Mouse (Mus musculus) heart, adult 2 months (tissue): Measurements from ENCODE around the gene Ap1m1. TPM values are rescaled to one million over a fixed set of nuclear protein-coding genes. Genes with fewer than 3 reads are reported as not detected.
A peak's percentile ranks its signal among the peaks of the same experiment; 100 is the strongest.

Source experiments
- DNase-seq, 2 experiments: peaks; one replicate each; pipeline ENCODE4 v3.0.0; 2021
- H3K27ac ChIP-seq: fragments of 200-600 bp; 2 replicates; pipeline ENCODE4 v1.8.1; 2022
- H3K27me3 ChIP-seq: fragments of 200-500 bp; 2 replicates; pipeline ENCODE4 v1.6.1; 2012; ENCODE audit warnings: mild to moderate bottlenecking, low read length, inconsistent platforms, mixed read lengths; ENCODE audit not compliant: control insufficient read depth, insufficient read depth
- H3K36me3 ChIP-seq: fragments of 200-500 bp; 2 replicates; pipeline ENCODE4 v1.6.1; 2012; ENCODE audit warnings: low read length, inconsistent platforms; ENCODE audit not compliant: control insufficient read depth, insufficient read depth
- H3K4me1 ChIP-seq: fragments of 200-500 bp; 2 replicates; pipeline ENCODE4 v1.6.1; 2011; ENCODE audit warnings: low read length; ENCODE audit not compliant: control insufficient read depth, insufficient read depth
- H3K4me3 ChIP-seq: fragments of 200-600 bp; 2 replicates; pipeline ENCODE4 v1.8.1; 2022
- H3K79me2 ChIP-seq: fragments of 200-500 bp; replicated peaks from 2 replicates; pipeline ENCODE4 v1.6.1; 2012; ENCODE audit warnings: mild to moderate bottlenecking, inconsistent platforms, low read length, moderate library complexity, mixed read lengths; ENCODE audit not compliant: control insufficient read depth, insufficient read depth
- H3K9ac ChIP-seq: fragments of 200-500 bp; 2 replicates; pipeline ENCODE4 v1.6.1; 2012; ENCODE audit warnings: low read depth, mild to moderate bottlenecking, control low read depth, inconsistent platforms, low read length, mixed read lengths
- CTCF ChIP-seq: fragments of 200-600 bp; IDR thresholded peaks from 2 replicates; pipeline ENCODE4 v1.8.1; 2022; ENCODE audit warnings: antibody characterized with exemption, mild to moderate bottlenecking, moderate library complexity
- EP300 ChIP-seq: fragments of 200-500 bp; IDR thresholded peaks from 2 replicates; pipeline ENCODE4 v1.6.1; 2011; ENCODE audit warnings: low read depth, low read length, control low read depth; ENCODE audit not compliant: insufficient read depth
- POLR2A ChIP-seq: fragments of 200-500 bp; IDR thresholded peaks from 2 replicates; pipeline ENCODE4 v1.6.1; 2011; ENCODE audit warnings: mild to moderate bottlenecking, low read depth, low read length, control low read depth; ENCODE audit not compliant: insufficient read depth
- WGBS: fragments of 180-500 bp; shearing (Covaris S2); methylation state at CpG from one replicate; pipeline ENCODE4 v1.1.7; 2018; 5-methylcytosine and 5-hydroxymethylcytosine counted together
- intact Hi-C: fragments of 180-260 bp; cut with DNase I; formaldehyde crosslinking; loops from one replicate; pipeline ENCODE4 v1.15.1; 2025
- polyA plus RNA-seq: library from polyadenylated mRNA; depleted of rRNA; stranded (reverse); fragments of >200 nt; gene quantifications from 2 replicates; pipeline ENCODE4 v1.2.3, GENCODE M21; 2012; rRNA removed
- total RNA-seq, 2 experiments: library from RNA; stranded (reverse); gene quantifications; 2 replicates each; pipeline ENCODE4 v1.2.3; 2021

Ap1m1 gene
- total and polyA plus RNA-seq, 3 experiments = 44.6 to 74.3 (median 48.8) TPM

DNA sequence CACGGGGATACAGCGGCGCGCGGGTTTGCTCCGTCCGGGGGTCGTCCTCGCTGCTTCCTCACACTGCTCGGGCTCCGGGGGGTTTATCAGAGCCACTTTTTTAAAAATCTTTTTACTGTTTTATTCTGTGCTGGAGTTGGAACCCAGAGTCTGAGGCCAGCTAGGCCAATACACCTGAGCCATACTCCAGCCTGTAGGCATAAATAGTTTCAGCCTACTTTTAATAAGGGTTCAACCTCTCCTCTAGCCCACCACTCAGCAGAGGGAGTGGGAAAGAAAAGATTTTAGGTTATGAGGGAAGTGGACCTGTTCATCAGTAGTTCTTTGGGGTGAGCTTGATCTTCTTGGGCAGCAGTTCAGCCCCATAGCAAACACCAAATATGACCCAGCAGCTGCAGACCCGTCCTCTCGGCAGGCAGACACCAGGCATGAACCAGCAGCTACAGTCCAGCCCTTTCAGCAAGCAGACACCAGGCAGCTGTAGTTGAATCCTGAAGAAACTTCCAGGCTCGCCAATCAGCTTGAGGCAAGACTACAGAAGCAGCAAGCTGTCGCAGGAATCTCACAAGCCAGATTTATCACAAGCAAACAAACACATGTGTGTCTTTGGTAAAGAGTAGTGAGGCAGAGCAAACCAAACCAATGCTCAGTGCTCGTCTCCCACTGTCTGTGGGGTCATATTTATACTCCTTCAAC lies 65.5 kb downstream of the Ap1m1 start, which contains the start of gene Gm10282:
Gene Gm10282, minus strand, starts transcription at position 51 of the 696 bp plus-strand sequence.
- no peaks in the 10 kb centered on the region for H3K36me3 ChIP-seq
- no peak within 1 kb of the TSS for H3K4me3 ChIP-seq
- H3K79me2 ChIP-seq = no peaks in the 10 kb centered on the region
- no peak within 1 kb of the TSS for H3K9ac ChIP-seq
- peaks cover 11% of the 10 kb centered on the region for H3K4me1 ChIP-seq
- intact Hi-C loops = no loop called here
- H3K27ac ChIP-seq = peak within 1 kb of the TSS; percentile 52
- 86% methylated on average over 16 of the region's 16 CpGs for WGBS
- TF ChIP-seq CTCF = no peak
- no peak for TF ChIP-seq EP300
- no peak for TF ChIP-seq POLR2A
- peak in 1 of 2 experiments; percentile 22 for DNase-seq
- no peaks in the 10 kb centered on the region for H3K27me3 ChIP-seq

GRCm38 (mm10) chr8:72306913-72307312 lies 67.1 kb downstream of the Ap1m1 start:
- H3K27ac ChIP-seq = no peak overlapping the region
- peak in 1 of 2 experiments; percentile 16 for DNase-seq
- intact Hi-C loops = no loop called here
- H3K36me3 ChIP-seq = no peaks in the 10 kb centered on the region
- TF ChIP-seq CTCF = no peak
- no peak for TF ChIP-seq POLR2A
- no peak for TF ChIP-seq EP300
- WGBS = 88% methylated on average over 5 of the region's 5 CpGs
- no peaks in the 10 kb centered on the region for H3K27me3 ChIP-seq
- H3K9ac ChIP-seq = no peak overlapping the region
- no peak overlapping the region for H3K4me3 ChIP-seq
- peaks cover 11% of the 10 kb centered on the region for H3K4me1 ChIP-seq
- no peaks in the 10 kb centered on the region for H3K79me2 ChIP-seq

Other genes starting within 250 kb of the Ap1m1 start
- gene Cyp4f18, start 230.4 kb upstream of the Ap1m1 start, total RNA-seq = 1 to 10 TPM; 1.2 to 1.4 TPM
- gene Cyp4f18, start 230.4 kb upstream of the Ap1m1 start, polyA plus RNA-seq = 1.7 and 5.2 TPM in 2 replicates
- gene Olfr372, start 198.8 kb upstream of the Ap1m1 start, total RNA-seq = not detected
- gene Olfr372, start 198.8 kb upstream of the Ap1m1 start, polyA plus RNA-seq = not detected in 2 replicates
- gene Olfr373, start 156.8 kb upstream of the Ap1m1 start, total RNA-seq = not detected
- not detected in 2 replicates for gene Olfr373, start 156.8 kb upstream of the Ap1m1 start, polyA plus RNA-seq
- gene Olfr374, start 133.0 kb upstream of the Ap1m1 start, total RNA-seq = not detected
- not detected in 2 replicates for gene Olfr374, start 133.0 kb upstream of the Ap1m1 start, polyA plus RNA-seq
- 100 to 1,000 TPM in 1 of 2 experiments, 10 to 100 TPM in 1; 81.4 to 106 TPM for gene Tpm4, start 105.0 kb upstream of the Ap1m1 start, total RNA-seq
- 49.9 and 73.3 TPM in 2 replicates for gene Tpm4, start 105.0 kb upstream of the Ap1m1 start, polyA plus RNA-seq
- 10 to 100 TPM; 23.6 to 24.2 TPM for gene Rab8a, start 78.8 kb upstream of the Ap1m1 start, total RNA-seq
- 40.9 and 52.2 TPM in 2 replicates for gene Rab8a, start 78.8 kb upstream of the Ap1m1 start, polyA plus RNA-seq
- gene Hsh2d, start 50.4 kb upstream of the Ap1m1 start, total RNA-seq = not detected
- gene Hsh2d, start 50.4 kb upstream of the Ap1m1 start, polyA plus RNA-seq = 0.18 and 0.55 TPM in 2 replicates
- gene Cib3, start 27.2 kb upstream of the Ap1m1 start, total RNA-seq = 1 to 10 TPM in 1 of 2 experiments, under 1 TPM in 1; 0.66 to 1.5 TPM
- 1.1 TPM in 2 replicates for gene Cib3, start 27.2 kb upstream of the Ap1m1 start, polyA plus RNA-seq
- gene Gm11034, start 26.4 kb upstream of the Ap1m1 start, total RNA-seq = not detected
- not detected in 2 replicates for gene Gm11034, start 26.4 kb upstream of the Ap1m1 start, polyA plus RNA-seq
- 10 to 100 TPM; 21.4 to 23.2 TPM for gene Fam32a, start 20.3 kb upstream of the Ap1m1 start, total RNA-seq
- gene Fam32a, start 20.3 kb upstream of the Ap1m1 start, polyA plus RNA-seq = 21.2 and 29.9 TPM in 2 replicates
- gene Gm10282, start 65.2 kb downstream of the Ap1m1 start, total RNA-seq = 1 to 10 TPM; 6.7 to 8.5 TPM
- gene Gm10282, start 65.2 kb downstream of the Ap1m1 start, polyA plus RNA-seq = 1.1 and 2.9 TPM in 2 replicates
- 10 to 100 TPM; 76.0 to 92.7 TPM for gene Klf2, start 79.0 kb downstream of the Ap1m1 start, total RNA-seq
- gene Klf2, start 79.0 kb downstream of the Ap1m1 start, polyA plus RNA-seq = 21.1 and 42.6 TPM in 2 replicates
- gene Eps15l1, start 181.4 kb downstream of the Ap1m1 start, total RNA-seq = 10 to 100 TPM; 36.2 to 39.6 TPM
- 34.0 and 46.4 TPM in 2 replicates for gene Eps15l1, start 181.4 kb downstream of the Ap1m1 start, polyA plus RNA-seq
- gene Calr3, start 203.9 kb downstream of the Ap1m1 start, total RNA-seq = 10 to 100 TPM; 20.3 to 25.1 TPM
- gene Calr3, start 203.9 kb downstream of the Ap1m1 start, polyA plus RNA-seq = 5.7 and 19.9 TPM in 2 replicates
- 1 to 10 TPM; 4.0 to 4.7 TPM for gene 1700030K09Rik, start 203.9 kb downstream of the Ap1m1 start, total RNA-seq
- gene 1700030K09Rik, start 203.9 kb downstream of the Ap1m1 start, polyA plus RNA-seq = 5.0 and 5.7 TPM in 2 replicates
- 10 to 100 TPM; 38.7 to 40.0 TPM for gene Cherp, start 235.2 kb downstream of the Ap1m1 start, total RNA-seq
- 22.3 and 25.4 TPM in 2 replicates for gene Cherp, start 235.2 kb downstream of the Ap1m1 start, polyA plus RNA-seq